Mouse (Mus musculus) cortical plate, adult 2 months (tissue): ENCODE results near the gene Spata31d1b.

ENCODE experiments used
- CTCF ChIP-seq: fragments of 200-500 bp; IDR thresholded peaks from 2 replicates; pipeline ENCODE4 v1.5.1; 2011; ENCODE audit warnings: mild to moderate bottlenecking, control low read depth, low read length; ENCODE audit not compliant: insufficient read depth; ENCODE audit errors: extremely low read depth
- POLR2A ChIP-seq: fragments of 200-500 bp; IDR thresholded peaks from 2 replicates; pipeline ENCODE4 v1.6.1; 2011; ENCODE audit warnings: mild to moderate bottlenecking, low read length, control low read depth; ENCODE audit not compliant: insufficient read depth; ENCODE audit errors: extremely low read depth

DNA sequence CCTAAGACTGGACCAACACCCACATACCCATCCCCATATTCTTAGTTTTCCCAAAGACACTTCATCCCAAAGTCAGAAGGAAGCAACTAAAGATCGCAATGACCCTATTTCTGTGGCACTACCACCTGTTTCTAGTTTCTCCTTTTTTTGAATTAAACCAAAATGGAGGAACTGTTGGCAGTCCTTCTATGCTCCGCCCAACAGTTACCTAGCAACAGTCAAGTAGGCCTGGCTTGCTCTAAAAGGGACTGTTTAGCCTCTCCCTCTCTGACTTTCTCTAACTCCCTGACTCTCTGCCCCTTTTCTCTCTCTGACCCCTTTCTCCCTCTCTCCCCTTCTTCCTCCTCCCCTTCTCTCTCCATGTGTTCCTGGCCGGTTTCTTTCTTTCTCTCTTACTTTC, 26.8 kb upstream of the Spata31d1b start:
- no peak for TF ChIP-seq POLR2A
- TF ChIP-seq CTCF, result no peak
